Mouse (Mus musculus) frontal cortex, postnatal 14 days (tissue): ENCODE data around the gene Cenpu.
A peak's percentile ranks its signal among the peaks of the same experiment; 100 is the strongest.
"Not testable (repeated sequence)": the region's sequence is repeated elsewhere in the genome, so short reads cannot be mapped to it uniquely, and the experiment has no call there.

Source experiments
- DNase-seq, 2 experiments: peaks; one replicate each; pipeline ENCODE4 v3.0.0; 2022; ENCODE audit warnings: low spot score in 2 of 2

The Cenpu gene

DNA sequence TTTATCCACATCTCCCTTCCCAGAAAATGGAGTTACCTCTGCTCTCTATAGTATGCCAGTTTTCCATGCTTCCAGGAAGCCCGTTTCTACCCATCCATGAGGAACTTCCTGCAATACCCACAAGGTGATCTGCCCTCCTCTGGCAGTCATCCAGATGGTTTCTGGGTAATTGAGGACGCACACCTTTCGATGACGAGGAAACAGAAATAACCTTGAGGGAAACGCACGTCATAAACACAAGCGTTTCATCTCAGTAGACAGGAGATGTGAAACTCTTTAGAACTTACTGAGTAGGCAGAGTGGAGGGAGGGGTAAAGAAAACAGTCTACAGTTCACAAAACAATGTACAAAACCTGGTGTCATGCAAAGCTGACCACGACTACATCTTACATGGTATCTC, 1.8 kb upstream of the Cenpu start:
- no peak for DNase-seq

DNA sequence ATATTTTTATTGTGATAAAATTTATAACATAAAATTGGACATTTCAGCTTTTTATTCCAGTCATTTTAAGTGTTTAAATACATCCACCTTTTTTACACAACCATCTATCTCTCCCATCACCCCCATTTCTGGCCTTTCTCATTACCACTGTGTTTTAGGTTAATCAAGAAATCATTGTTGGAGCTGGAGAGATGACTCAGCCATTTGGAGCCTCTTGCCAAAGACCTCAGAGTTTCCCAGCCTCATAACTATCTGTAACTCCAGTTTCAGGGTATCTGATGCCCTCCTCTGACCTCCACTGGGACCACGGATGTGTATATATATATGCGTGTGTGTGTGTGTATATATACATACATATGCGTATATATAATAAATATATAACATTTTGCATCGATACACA, 799 bp upstream of the Cenpu start:
- no peak for DNase-seq

DNA sequence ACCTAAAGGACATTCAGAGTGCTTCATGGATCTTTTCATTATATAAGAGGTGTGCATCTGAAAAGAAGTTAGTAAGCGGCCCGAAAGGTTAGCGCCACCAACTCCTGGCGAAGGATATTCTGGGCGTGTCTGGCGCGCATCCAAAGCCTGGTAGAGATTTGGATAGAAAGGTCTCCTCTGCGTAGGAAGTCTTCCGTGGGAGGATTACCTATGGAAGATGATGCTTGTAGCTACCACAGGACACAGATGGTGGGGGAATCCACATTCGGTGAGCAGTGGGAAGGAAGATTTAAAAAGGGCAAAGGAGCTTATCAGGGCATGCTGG, 575 bp downstream of the Cenpu start:
- no peak for DNase-seq

DNA sequence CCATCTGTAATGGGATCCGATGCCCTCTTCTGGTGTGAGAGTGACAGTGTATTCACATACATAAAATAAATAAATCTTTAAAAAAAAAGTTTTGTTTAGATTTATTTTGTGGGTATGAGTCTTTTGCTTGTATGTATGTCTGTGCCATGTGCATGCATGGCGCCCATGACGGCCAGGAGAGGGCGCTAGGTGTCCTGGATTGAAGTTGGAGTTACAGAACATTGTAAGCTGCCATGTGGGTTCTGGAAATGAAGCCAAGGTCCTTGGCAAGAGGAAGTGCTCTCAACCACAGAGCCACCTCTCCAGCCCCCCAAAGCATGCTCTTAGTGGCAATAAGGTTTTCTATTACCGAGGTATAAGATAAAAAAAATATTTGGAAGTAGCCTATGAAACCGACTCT, 7.6 kb downstream of the Cenpu start:
- DNase-seq, result no peak

DNA sequence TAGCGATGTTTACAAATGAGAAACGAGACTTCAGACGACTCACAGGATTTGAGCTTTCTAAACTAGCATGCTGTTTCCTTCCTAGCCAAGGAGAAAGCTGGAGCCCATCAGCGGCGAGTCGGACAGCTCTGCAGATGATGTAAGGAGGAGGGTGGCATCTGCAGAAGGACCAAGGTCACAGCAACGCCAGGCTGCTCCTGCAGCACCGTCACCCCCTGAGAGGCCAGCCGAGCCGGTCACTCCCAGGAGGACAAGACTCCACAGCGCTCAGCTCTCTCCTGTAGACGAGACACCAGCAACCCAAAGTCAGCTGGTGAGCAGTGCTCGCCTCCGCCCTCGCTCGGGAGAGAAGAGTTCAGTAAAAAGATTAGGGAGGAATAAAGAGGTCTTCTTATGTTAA, 10.5 kb downstream of the Cenpu start:
- no peak for DNase-seq

DNA sequence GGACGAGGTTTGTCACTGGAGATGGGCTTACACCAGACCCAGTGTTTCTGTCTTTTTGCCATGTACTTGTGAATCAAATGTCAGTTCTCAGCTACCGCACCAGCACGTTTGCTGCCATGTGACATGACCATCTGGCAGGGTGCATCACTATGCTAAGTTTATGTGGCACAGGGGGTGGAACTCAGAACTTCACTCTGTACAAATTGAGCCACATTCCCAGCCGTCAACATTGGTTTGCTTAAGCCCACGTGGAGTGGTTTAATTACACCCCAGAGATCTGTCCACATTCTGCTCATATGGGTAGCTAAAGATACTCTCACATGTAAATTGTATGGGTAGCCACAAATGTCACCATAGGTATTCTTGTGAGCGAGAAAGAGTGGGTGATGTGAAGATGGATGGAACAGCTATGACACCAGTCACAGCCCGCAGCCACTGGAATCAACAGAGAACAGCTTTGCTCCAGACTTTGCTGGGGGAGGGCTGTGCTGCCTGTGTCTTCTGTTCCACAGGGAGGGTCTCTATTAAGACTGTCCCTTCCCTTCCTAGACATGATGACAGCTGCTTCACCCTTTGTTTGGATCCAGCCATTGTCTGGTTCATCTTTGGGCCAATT, 15.2 kb downstream of the Cenpu start:
- peak; percentile 69 to 74 for DNase-seq

DNA sequence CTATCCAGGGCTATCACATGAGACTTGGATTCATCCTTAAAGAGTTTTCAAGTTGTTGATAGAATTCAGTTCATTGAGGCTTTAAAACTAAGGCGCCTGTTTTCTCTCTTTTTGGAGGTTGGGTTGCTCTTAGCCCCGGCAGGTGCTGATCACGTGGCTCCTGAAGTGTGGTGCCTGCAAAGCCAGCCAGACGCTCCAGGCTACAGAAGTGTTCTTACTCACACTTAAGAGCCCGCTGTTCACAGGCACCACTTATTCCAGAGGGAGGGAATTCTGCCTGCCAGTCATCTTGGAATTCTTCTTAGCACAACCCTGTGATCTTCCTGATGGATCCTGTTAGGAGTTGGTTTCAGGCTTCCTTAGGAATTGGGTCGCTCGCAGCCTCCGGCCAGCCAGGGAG, 16.1 kb downstream of the Cenpu start:
- DNase-seq, result no peak

DNA sequence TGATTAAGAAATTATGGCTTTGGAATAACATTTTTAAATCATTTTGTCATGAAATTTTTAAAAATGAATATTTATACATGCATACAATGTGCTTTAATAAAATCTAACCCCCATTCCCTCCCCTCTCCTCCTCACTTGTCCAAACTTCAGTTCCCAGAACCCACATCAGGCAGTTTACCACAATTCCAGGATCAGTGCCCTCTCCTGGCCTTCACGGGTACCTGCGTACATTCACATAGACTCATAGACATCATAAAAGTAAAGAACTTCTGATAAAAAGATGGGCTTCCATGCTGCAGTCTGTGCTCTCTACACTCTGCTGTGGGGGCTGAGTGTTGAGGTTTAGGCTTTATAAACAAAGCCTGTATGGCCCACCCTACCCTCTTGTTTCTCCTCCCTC, 17.1 kb downstream of the Cenpu start:
- DNase-seq, result no peak

DNA sequence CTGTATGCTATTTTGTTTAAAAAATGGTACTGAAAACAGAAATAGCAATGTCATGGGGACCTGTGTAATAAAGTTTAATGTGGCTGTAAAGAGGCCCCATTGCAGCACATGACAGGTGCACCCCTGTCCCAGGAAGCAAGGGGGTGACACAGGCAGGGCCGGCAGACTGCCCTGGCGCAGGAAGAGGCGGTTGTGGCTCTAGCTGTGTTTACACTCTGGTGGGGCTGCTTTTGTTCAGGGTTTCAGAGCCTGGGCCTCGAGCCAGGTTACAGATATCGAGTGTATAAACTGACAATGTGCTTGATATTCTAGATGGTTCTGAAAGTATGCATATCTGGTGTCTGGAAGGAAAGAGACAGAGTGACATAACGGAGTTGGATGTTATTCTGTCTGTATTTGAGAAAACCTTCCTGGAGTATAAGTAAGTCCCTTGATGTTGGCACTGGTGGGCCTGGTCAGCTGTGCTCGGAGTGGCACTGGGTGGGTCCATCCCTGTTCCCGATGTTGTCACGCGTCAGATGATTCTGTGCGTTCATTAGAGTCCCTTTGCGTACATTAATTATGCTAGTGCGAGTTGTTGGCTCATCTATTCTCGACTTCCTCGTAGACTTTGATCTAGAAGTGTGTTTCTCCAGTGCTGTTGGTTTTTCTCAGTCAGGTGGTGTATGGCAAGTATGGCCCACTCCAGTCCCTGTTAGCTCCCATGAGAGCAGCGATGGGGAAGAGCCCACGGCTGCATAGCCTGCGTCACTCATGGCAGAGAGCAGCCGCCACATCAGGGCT, 18.0 kb downstream of the Cenpu start:
- no peak for DNase-seq

DNA sequence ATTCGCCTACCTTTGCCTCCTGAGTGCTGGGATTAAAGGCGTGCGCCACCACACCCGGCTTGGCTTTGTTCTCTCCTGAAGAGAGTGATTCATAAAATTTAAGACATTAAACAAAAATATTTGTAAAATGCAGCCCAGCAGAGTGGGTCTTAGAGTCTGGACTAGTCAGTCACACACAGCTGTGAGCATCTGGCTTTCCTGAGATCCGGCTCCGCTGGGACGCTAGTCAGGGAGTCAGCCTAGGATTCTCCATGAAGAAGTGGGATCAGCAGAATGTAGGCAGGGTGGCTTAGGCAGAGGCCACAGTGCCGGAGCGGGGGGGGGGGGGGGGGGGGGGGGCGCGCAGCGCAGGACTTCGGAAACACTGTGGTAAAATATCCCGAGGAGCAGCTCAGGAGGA, 18.8 kb downstream of the Cenpu start:
- no peak for DNase-seq

DNA sequence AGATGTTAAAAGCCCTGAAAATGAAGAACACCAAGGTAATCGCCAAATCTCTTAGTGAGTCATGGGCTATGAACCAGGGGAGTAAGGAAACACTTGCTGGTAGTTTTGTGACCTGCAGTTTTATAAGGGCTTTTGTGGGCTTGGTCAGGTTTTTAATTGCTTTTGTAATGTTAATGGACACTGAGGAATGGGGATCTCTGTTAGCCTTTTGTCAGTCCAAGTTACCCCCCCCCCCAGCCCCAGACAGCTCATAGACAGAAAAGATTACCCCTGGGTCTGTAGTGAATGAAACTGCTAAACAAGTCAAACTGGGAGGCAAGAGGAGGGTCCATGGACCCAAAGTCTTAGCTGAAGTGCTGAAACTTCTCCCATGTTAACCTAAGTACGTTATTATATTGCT, 21.6 kb downstream of the Cenpu start:
- no peak for DNase-seq

DNA sequence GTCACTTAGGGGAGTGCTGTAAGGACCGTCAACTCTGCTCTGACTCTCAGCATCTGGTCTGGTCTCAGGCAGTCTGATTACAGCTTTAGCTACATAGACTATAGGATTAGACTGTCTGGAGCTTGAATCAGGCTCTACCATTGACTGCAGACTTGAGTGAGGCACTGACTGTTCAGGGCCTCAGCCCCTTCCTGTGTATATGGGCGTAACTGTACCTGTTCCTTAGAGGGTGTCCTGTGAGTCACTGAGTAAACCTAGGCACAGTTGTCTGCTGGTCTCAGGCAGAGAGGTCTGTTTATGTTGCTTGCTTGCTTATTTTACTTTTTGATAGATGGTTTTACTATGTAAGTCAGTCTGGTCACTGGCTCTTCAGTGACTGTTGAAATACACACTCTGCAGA, 22.1 kb downstream of the Cenpu start:
- DNase-seq, result no peak

DNA sequence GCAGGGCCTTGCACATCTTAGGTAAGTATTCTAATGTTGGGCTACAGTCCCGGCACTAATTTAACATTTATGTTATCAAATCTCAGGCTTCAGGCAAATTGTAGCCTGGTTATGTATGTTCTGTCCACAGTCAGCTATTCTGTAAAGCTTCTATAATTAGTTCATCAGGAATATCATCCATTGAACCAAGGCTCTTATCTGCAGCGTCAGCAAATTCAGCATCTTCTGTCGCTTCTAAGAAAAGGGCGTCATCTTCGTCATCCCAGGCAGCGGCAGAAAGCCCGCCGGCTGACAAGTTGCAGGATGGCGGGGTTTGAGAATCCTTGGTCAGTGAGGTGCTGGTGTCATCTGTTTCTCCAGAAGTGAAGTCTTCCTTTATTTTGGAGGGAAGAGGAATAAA, 27.0 kb downstream of the Cenpu start:
- no peak for DNase-seq

DNA sequence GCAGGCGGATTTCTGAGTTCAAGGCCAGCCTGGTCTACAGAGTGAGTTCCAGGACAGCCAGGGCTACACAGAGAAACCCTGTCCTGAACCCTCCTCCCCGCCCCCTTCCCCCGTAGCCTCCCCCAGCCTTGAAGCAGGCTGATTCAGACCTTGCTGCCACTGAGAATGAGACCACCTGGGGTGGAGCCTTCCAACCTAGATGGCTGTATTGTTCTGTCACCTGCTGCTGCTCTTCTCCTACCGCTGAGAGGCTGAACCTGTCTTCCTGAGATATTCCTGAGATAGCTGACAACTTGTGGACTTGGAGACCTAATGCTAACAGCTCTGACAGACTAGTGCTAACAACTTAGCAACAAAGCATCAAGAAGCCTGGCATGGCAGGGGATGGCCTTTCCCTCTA, 32.5 kb downstream of the Cenpu start:
- DNase-seq, result not testable (repeated sequence)

DNA sequence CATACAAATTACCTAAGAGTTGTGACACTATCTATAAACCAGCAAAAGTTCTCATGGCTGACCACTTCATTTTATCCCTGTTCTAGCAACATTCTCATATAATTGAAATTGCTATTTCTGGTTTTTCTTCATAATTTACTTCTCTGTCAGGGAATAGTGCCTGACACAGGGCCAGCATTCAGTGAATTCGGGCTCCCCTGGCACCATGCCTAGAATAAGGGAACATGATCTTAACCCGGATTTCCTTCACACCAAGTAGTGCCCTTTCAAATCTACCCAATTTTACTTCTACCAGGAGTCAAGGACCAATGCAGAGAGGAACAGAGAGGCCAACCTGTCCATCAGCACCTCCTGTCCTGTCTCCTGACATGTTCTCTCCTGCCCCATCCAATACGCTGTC, 33.7 kb downstream of the Cenpu start:
- DNase-seq, result no peak

DNA sequence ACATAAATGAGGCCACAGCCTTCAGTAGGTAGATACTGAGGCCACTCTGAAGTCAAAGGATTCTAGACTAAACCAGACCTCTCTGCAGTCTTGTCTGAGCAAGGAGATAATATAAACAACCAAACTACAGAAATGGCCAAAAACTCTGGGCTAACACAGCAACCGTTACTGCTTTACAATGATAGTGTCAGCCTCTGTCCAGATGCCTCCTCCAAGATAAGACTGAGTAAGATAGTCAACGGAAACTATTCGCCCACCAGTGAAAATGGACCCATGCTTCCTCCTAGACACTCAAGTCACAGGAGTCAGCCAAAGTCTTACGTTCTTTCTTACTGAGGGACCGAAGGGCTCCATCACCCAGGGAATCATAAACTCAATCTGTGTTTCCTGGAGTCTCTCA, 36.1 kb downstream of the Cenpu start:
- DNase-seq, result no peak

DNA sequence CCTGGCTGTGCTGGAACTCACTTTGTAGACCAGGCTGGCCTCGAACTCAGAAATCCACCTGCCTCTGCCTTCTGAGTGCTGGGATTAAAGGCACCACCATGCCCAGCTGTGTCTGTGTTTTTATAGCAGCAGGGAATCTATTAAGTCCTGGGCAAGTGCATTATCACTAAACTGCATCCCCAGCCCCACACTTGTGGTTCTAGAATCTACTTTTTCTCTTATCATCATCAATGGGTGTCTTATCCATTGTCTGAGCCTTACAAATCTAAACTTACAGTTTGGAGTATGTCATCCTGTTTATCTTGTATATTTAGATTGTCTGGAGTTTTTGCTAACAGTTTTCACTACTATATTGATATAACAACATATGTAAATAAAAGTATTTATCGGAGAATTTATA, 36.8 kb downstream of the Cenpu start:
- DNase-seq, result no peak

DNA sequence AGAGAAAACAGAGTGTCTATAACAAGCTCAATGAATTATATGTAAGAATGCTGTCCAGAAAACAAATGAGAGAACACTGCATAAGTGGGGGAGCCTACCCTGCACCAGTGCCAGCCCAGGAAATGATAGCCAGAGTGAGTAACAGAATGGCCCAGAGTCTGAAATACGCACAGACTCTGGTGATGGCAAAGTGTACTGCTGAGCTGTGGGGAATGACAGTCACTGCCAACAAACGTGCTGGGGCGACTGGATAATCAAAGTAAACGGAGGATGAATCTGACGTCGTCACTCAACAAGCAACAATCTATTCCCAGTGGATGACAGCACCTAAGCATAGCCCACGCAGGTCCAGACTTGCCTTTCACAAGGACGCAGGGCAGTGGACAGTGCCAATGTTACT, 41.2 kb downstream of the Cenpu start:
- DNase-seq, result no peak

DNA sequence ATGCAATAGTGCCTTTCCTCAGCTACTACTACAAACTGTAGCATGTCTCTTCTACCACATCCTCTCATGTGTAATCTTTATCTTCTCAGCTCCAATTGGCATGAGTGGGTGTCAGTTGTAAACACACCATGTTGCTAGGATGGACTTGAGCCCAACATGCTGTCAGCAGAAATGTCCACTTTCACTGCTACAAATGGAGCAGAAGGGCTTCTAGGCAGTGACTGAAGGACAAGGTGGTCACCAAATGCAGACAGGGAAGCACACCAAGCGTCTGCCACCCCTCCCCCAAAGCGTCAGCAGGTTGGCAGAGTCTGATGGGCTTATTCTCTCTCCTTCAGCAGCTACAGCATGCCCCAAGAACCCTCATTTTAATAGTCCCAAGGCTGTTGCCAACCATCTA, 41.9 kb downstream of the Cenpu start:
- no peak for DNase-seq

DNA sequence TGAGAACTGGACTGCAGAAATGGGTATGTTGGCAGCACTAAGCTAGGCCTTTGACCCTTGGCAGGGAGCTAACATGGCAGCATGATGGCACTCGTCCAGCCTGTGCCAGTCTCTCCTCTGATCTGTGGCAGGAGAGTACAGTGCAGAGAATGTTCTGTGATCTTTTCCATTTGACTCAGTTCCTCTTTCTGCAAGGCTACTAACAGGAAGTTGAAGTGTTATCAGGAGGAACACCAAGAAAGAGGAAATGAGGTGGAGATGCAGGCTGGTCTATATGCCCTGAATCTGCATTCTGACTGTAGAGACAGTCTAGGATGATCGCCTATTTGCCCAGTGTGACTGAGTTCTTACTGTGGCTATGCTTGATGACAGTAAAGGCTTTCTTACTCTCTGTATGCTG, 43.8 kb downstream of the Cenpu start:
- no peak for DNase-seq

DNA sequence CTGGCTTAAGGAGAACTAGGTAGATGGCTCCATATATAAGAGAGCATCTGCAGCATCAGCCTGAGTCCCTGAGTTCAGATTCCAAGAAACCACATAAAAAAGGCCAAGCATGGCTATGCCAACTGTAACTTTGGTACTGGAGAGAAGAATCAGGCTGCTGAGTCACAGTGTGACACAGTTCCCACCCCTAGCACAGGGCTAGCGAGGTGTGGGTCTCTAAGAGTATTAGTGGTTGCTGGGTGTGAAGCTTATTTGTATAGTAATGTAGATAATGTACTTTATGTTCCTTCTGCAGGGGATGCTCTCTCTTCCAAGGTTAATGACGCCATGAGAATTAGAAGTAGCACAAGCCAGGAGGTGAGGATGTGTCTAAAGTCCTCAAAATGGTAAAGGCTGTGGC, 44.7 kb downstream of the Cenpu start:
- no peak for DNase-seq

DNA sequence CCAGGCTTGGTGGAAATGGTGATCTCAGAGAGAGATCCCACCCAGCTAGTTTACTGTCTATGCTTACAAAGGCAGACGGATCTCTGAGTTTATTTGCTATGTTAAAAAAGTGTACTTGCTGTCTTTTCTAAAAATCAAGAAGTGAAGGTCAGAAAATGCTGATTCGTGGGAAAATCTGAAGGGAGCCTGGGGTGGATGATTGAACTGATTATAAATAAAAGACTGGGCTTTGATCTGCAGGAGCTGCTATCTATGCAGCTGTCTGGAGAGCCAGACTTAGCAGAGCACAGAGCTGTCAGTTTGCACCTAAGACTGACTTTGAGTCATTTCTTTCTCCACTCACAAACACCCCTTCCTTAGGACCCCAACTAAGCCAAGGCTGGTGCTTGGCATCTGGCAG, 45.6 kb downstream of the Cenpu start:
- DNase-seq, result no peak

DNA sequence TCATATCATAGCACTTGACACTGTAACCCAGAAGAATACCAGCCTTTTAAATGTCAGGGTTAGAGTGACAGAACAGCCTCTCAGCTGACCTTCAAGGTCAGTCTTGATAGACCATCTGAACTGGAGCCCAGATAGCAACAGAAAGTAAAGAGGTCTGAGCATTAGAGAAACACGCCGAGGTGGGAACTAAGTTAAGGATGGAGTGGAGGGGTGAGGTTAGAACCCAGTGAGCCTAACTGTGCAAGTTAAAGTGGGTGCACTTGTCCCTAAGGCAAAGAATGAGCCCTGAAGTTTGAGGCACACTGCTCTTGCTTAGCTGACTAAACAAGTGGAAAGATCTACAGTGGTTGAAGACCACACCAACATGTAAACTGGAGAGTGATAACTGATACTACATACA, 46.3 kb downstream of the Cenpu start:
- no peak for DNase-seq

DNA sequence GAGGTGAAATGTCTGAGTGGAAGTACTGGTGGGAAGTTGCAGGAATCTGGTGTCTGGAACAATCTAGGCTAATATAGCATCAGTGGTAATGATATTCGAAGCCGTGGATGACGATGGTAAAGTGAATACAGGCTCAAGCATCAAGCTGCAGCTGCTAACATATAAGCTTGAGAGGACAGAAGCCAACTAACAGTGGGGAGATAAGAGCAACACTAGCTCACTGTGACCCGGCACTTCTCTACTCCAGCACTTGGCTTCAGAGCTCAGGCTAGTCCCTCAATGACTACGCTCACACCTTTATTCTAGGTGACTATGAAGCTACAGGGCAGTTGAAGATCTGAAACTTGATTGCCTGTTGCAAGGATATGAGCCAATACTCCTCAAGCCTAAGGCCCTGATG, 46.9 kb downstream of the Cenpu start:
- no peak for DNase-seq
